Mouse (Mus musculus): ENCODE measurements at regions not wholly inside any gene's neighbourhood (a gene's known extent, or its start where the extent isn't known, plus 50 kb on each side); places are given as distances from the start of the nearest gene placed in this dataset.

DNA sequence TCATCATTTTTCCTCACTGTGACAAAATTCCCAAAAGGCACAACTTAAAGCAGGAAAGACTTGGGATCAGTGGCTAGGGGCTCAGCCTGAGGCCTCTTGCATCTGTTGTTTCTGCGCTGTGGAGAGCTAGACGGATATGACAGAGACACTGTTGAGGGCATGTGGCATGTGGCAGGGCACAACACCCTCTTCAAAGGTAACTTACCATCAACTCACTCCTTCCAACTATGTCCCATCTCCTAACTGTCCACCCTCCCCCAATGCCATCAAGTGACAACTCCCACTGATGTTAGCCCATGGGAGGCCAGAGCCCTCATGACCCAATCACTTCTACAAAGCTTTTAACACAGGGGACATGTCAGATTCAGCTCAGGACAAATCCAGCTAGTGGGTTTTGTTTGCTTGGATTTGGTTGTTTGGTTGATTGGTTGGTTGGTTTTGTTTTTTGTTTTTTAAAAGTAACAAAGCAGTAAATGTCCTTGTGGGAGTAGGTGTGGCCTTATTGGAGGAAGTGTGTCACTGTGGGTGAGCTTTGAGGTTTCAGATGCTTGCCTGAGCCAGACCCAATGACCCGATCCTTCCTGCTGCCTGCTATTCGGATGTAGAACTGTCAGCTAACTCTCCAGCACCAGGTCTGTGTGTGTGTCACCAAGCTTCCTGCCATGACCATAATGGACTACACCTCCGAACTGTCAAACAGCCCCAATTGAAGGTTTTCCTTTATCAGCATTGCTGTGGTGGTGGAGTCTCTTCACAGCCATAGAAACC lies 53.2 kb upstream of the Lef1 start:
- no peak for DNase-seq (ENCODE audit: low spot score)

DNA sequence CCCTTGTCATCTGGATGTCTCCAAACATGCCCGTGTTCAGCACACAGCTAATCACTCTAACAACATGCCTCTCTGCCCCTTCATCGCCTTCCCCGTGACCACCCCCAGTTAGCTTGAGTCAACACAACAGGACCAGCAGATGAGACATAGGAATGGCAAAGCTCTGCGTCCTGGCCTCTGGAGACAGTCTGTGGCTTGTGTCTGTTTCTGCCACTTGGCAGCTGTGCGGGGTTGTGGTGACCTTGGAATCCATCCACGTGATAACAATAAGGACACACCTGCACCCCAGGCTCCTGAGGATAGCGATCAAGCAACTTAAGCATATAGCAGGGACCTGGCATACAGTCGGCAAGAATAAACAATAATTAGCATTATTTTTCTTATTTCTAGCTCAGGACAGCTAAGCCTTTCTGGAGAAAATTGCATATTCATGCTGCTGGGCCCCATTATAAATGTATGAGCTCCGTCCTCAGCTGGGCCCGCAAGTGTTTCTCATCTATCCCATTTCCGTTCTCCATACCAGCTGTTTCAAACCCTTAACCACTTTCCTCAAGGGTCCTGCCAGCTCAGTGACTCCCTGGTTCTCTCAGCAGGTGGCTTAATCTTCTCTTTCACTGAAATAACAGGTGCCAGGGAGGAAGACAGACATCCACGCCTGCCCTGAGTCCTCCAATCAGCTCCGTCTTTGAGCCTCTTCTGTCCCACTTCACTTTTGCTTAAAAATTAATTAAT lies 55.9 kb upstream of the Lef1 start:
- DNase-seq (ENCODE audit: low spot score), result no peak

DNA sequence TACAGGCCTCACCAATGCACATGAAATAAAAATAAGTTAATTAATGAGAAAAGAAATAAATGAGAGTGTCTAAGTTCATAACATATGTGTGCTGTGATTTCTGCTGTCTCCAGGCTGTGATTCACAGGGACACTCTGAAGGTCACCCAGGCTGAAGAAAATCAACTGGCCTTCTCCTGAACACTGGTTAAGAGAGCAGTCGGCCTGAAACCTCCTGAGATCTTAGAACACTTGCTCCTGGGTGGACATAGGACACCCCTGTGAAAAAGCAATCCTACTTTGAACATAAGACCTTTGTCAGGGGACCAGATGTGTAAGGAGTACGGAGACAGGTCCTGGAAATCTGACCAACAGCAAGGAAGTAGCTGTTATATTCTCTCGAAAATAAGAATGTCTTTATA lies 62.6 kb upstream of the Lef1 start:
- DNase-seq (ENCODE audit: low spot score), result no peak

DNA sequence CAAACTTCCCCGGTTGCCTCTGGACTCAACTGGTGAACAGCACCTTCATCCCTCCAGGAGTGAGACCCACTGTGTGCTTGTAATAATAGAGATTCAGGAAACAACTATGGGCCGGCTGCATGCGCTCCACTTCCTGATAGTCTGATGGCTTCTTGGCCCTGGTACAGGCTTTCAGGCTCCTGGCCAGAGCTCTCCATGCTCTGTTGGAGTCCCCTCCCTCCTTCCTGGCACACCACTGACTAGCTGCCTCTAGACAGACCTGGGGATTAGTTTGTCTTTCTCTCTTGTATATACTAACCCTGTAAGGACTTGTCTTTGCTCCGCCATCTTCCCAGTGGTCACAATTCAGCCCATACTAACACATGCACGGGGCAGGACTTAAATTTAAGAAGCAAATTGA lies 63.9 kb upstream of the Lef1 start:
- DNase-seq (ENCODE audit: low spot score), result peak; percentile 52

DNA sequence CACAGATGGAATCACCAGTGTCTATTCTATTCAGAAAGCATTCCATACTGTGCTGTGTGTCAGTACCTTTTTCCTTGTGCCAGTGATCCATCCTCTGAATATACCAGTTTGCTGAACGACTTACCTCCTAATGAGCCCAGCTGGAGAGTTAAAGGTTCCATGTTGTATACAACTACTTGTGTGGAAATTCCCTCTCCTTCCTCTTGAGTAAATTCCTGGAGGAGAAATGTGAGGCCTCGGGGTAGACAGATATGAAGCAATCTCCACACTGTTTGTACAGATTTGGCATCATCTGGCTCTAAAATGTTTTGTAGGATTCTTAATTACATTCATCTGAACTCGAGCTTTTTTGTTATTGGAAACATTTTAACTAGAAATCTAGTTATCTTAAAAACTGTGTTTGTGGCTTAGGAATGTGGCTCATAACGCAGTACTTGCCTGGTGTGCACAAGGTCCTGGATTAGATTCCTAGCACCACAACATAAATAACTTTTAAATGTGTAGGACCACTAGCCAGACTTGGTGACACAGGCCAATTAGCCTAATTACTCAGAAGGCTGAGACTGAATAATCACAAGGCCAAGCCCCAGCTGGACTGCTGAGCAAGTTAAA lies 70.0 kb upstream of the Lef1 start:
- no peak for DNase-seq (ENCODE audit: low spot score)

DNA sequence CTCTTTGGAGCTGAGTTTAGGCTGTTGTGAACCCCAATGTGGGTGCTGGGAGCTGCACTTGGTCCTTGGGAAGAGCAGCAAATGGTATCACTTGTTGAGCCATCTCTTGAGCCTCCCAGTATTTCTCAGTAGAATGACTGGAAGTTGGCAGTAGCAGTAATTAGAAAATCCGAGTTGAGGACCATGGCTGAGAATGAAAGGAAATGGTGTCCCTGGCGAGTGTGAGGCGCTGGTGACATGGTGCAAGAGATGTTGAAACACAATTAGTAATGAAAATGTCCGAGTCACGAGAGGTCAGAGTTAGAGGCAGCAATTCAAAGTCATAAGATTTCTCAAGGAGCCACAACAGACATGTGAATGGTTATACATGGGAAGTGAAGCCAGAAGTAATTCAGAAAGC lies 73.2 kb upstream of the Lef1 start:
- no peak for DNase-seq (ENCODE audit: low spot score)

DNA sequence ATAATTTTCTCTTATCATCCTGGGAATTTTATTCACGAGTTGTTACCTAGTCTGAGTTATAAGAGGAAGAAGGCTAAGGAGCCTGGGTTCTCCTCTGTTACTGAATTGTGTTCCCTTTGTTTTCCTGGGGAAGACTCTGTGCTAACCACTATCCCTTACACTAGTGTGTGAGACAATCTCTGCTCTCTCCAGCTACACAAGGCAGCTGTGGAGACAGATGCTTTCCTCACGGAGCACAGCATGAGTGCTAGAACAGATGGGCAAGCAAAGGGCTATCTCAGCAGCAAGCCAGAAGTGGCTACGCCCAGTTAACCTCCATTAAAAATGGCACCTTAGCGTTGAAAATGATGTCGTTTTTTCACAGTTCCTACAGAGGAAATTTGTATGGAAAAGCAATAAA lies 75.5 kb upstream of the Lef1 start:
- no peak for DNase-seq (ENCODE audit: low spot score)

DNA sequence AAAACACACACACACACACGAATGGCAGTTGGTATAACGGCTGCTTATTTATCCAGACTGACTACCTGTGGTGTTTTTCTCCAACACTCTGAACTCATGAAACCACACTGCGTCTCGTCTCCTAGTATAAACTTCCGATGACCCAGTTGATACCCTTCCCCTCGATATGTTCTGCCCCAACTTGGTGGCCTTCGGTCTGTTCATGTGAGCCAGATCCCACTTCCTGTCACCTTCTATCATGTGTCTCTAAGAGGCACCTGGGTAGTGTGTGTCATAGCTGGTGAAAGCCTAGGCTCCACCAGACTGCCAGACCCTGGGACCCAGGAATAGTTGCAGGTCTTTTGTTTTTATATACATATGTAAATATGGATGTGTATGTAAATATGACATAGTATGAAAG lies 83.9 kb upstream of the Lef1 start:
- DNase-seq (ENCODE audit: low spot score), result no peak

DNA sequence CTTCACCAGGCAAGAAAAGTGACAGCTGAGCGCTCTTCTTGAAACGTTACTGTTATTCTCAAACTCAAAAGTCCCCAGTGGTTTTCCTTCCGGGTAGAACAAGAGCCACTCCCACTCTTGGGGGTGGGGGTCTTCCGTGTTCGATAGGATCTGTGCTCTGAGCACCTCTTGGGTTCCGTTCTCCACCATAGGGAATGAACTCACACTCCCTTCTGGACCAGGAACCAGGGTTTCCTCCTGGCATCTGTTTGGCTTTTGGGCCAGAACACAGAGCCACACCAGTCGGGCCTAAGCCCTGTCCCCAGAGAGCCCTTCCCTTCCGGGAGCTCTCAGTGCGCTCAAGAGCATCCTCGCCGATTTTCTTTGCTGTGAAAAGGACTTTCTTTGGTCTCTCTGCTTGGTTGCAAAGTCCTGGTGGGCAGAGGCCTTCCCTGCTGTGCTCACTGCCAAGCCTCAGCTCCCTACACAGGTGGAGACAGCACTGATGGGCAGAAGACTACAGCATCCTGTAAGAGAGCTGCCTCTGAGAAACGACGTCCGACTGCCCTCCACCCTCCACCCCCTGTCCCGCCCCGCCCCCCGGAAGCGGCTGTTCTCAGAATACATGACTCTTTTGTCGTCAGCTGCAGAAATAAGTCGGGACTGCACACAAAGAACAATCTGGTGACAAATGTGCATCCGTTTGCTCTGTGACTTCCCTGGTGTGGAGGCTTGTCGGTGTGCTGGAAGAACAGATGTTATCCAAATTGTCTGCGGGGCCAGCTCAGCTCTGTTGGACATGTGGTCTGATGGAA lies 90.9 kb upstream of the Lef1 start:
- no peak for DNase-seq (ENCODE audit: low spot score)

DNA sequence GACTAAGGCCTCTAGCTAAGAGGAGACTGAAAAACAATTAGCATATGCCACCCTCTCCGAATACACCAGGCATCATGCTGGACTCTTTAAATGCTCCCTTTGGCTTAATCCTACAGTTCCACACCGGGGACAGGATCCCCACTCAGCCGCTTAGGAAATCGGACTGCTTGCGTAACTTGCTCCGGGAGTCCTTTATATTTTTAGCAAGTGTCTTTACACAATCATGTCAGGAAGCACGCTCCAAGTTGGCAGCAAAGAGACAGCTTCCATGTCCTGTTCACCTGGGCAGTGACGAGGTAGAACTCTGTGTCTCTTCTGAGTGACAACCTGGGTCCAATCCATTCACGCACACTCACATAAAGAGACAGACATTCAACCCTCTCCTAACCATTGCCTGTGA lies 92.4 kb upstream of the Lef1 start:
- DNase-seq (ENCODE audit: low spot score), result no peak

DNA sequence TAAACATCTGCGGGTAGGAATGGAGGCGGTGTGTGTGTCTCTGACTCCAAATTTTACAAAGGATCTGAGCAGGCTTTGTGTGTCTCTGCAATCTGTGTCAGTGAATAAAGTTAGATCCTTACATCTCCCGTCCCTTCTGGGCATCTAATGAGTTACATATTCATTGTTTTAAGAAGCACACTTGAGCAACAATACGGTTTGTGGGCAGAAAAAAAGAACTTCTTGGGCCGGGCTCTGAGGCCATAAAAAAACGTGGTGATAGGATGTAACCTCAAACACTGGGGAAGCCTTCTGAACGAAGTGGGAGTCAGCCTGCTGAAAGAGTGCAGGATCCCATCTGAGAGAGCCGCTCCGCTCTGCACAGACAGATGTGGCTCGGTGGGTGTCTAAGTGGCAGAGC lies 94.2 kb upstream of the Lef1 start:
- no peak for DNase-seq (ENCODE audit: low spot score)

DNA sequence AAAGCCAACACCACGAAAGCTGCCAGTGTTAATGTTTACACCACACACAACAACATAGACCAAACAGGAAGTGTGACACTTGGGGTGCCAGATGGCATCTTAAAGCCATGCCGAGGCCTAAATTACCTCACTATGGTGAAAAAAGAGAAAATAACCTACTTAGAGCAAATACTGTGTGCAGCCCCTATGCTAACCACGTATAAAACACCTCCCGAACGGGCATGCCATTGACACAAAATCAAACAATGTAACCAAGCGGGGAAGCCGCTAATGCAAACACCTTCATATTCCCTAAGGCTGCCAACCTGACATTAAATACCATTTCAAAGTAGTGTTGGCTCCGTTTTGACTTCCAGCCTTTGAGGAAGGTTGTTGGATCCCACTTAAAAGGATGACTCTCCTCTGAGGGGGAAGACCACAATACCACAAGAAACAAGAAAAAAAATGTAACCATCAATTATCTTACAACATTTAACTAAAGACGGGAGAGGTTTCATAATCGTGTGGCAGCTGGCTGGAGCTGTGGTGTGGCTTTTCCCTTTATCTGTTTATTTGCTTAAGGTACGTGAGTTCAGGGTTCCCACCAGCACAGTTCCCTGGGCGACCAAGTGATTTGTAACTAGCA lies 96.1 kb upstream of the Lef1 start:
- DNase-seq (ENCODE audit: low spot score), result no peak

DNA sequence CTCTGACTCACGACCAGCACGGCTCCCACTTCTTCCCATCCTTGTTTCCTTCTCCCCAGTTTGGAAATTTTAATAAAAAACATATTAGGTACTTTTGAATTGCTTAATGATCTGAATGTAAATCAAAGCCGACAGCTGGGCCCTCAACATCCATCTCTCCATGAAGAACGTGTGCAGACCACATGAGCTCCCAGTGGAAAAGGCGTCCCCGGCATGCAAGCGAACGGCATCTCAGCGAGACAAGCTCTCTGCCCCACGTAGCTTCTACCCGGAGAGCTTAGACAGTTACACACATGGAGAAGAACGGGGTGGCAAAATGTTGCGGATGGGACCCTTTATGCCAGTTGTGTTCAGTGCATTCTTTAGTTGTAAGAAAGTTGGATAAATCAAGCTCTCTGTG lies 109.6 kb upstream of the Lef1 start:
- no peak for DNase-seq (ENCODE audit: low spot score)

DNA sequence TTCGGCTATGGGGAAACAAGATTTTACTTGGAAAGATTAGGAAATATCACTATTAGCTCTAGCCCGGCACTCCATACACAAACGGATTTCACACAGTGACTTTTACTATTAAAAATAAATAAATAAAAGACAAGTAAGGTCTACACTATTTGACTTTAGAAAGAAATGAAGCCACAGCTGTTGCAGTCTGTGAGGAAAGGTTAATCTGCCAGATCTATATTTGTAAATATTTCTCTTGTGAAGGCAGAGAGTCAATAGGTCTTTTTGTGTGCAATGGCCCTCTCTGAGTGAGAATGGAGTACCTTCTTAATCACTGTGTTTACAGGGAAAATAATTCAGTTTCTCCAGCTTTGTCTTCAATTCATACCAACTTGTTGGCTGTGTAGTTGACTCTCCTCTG lies 110.0 kb upstream of the Lef1 start:
- DNase-seq (ENCODE audit: low spot score), result no peak

DNA sequence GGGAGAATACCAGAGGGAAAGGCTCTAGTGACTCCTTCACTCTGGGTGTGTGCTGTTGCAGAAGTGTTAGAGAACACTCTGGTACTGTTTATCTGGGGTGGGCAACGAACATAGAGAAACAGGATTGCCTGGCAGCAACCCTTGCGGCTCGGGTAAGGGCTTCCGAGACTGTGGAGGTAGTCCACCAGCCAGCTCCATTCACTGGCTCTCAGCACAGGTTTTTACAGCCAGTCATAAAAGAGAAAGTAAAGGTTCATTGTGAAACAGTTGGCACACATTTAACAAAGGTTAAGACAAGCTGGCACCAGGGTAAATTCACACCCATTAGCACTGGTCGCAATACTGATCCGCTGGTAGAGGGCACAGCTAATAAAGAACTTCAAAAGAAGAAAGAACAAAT lies 110.5 kb upstream of the Lef1 start:
- DNase-seq (ENCODE audit: low spot score), result no peak

DNA sequence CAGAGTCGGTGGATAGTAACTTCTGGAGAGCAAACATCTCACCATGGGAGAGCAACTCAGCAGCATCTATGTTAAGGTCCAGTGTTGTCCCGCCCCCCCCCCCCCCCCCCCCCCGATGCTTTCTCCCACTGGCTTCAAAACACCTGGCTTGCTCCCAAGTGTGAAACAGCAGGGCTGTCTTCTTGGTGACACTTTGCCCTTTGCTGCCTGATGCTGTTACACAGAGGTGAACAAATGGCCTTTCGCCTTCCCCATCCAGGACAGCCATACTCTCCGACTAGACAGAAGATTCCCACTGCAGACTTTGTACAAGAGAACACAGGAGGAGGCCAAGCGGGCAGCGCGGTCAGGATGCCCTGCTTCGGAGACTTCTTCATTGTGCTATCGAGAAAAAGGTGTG lies 111.8 kb upstream of the Lef1 start:
- DNase-seq (ENCODE audit: low spot score), result no peak

DNA sequence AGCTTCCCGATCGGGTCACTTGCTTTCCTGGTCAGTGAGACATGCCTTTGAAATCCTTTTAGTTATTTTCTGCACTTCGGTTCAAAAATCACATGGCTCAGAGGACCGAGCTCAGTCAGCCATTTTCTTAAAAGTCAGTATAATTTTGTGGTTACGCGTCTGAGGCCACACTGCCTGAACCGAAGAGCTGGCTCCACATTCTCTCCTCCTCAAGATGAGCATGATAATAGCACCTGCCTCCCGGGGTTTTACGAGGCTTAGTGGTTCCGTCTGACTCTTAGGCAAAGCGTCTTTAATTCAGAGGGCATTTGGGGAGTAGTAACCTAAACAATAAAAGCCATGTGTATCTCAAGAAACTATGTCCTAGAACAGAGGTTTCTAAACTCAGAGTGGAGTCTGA lies 113.5 kb upstream of the Lef1 start:
- DNase-seq (ENCODE audit: low spot score), result no peak

DNA sequence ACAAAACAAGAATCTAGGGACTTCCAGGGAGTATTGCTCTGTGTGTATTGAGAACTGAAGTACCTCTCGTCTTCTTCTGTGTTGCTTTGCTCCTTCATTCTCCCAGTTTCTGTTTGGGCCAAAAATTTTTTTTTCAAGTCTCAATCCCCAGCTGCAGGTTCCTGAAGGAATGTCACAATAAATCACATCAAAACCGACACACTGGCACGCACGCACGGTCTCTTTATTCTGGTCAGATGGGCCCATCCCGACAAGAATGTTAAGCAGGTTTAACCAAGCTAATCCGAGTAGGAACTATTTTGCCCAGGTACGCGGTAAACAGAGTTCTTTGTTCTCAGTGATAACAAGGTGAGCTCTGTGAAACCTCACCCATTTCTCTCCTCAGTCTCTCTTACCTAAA lies 118.3 kb upstream of the Lef1 start:
- DNase-seq (ENCODE audit: low spot score), result no peak

DNA sequence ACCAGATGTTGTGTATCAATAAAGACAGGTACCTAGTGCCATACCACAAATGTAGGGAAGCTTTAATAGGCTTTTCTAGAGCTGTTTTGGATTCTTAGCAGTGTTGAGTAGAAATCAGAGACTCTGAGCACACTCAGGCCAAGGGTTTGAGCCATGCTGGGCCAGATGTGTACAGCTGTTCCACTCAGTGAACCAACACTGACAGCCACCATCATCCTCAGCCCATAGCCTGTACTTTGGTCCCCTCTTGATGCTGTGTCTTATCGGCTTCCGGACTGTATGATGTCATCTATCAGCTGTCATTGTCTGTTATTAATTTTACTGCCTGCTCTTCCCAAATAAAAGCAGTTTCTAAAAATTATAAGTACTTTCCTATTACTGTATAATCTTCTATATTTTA lies 123.6 kb upstream of the Lef1 start:
- no peak for DNase-seq (ENCODE audit: low spot score)

DNA sequence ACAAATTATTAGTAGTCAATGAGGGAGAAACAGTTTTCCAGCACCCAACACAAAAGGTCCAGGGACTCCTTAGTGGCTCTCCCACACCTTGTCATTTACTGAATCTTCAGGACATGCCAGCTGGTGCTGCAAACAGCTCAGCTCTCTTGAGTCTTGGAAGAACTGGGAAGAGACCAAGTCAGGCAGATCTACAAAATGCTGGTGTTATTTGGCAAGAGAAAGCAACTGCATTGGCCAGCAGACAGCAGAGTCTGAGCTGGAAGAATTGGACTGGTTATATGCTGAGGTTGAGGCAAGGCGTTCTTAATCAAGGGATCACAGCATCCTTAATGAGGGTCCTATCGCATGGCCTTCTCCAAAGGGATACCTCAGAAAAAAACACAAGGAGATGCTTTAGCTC lies 124.2 kb upstream of the Lef1 start:
- DNase-seq (ENCODE audit: low spot score), result no peak

DNA sequence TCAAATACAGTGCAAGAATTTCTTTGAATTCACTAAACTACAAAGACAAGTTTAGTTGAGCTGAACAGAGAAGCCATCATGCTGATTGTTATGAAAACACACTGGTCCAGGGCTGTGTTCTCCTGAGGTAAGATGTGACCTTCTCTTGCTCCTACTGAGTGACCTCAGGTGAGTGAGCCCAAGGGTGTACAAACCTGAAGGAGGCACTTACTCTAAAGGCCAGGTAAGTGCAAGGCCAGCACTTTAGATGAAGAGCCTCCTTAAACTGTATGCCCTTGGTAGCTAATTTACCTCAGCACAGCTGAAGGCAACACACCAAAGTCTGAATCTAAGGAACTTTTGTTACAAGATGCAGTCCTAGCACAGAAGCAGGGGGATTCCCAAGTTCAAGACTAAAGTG lies 128.7 kb upstream of the Lef1 start:
- no peak for DNase-seq (ENCODE audit: low spot score)

DNA sequence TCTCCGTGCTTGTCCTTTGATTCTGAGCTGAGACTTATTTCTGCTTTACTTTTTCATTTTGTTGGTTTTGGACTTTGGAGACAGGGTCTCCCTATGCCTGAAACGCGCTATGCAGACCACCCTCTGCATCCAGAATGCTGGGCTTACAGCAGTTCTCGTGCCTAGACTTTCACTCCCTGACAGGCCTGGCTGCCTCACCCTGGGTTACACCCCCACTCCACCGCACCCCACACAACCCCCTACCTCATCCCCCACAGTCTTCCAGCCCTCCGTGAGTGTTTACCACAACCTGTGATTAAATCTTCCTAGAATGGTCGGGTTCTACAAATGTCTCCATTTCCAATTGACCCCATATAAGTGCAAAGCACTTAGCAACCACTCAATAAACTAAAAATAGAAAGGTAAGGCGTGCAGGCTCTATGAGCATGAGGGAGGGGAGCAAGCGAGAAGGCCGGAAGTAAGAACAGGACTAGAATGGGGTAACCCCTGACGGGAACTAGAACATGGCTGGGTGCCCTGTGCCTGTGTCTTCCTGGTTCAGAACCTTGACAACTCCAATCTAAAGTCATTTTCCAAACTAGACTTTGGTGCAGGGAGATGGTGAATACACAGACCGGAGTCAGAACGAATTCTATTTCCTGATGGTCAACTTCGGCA lies 131.2 kb upstream of the Lef1 start:
- DNase-seq (ENCODE audit: low spot score), result no peak
